Mouse (Mus musculus) kidney, embryonic 16.5 days (tissue): Measurements from ENCODE around the gene Trip10. TPM values are rescaled to one million over a fixed set of nuclear protein-coding genes. Genes with fewer than 3 reads are reported as not detected.

Experiments used
- ATAC-seq: fragments of 200-750 bp; cut with Nextera tagmentation; 2 replicates; pipeline ENCODE4 v1.8.0; 2017; ENCODE audit warnings: moderate TSS enrichment; ENCODE audit not compliant: low FRiP score, low TSS enrichment
- H3K27ac ChIP-seq: fragments of 300-500 bp; sonication (generic); 2 replicates; pipeline ENCODE4 v1.5.1; 2014; ENCODE audit warnings: low read length
- H3K27me3 ChIP-seq: fragments of 300-500 bp; sonication (generic); 2 replicates; pipeline ENCODE4 v1.6.1; 2014; ENCODE audit warnings: low read length, control low read depth, mixed read lengths; ENCODE audit not compliant: insufficient read depth
- H3K36me3 ChIP-seq: fragments of 300-500 bp; sonication (generic); 2 replicates; pipeline ENCODE4 v1.6.1; 2014; ENCODE audit warnings: low read length, control low read depth, mixed read lengths; ENCODE audit not compliant: insufficient read depth
- H3K4me1 ChIP-seq: fragments of 300-500 bp; sonication (generic); 2 replicates; pipeline ENCODE4 v1.6.1; 2014; ENCODE audit warnings: low read length, control low read depth, mixed read lengths; ENCODE audit not compliant: insufficient read depth
- H3K4me2 ChIP-seq: fragments of 300-500 bp; sonication (generic); replicated peaks from 2 replicates; pipeline ENCODE4 v1.6.1; 2014; ENCODE audit warnings: low read depth, low read length
- H3K4me3 ChIP-seq: fragments of 300-500 bp; sonication (generic); 2 replicates; pipeline ENCODE4 v1.5.1; 2014; ENCODE audit warnings: mild to moderate bottlenecking, low read length
- H3K9ac ChIP-seq: fragments of 300-500 bp; sonication (generic); replicated peaks from 2 replicates; pipeline ENCODE4 v1.6.1; 2014; ENCODE audit warnings: low read length
- H3K9me3 ChIP-seq: fragments of 300-500 bp; sonication (generic); 2 replicates; pipeline ENCODE4 v1.6.1; 2016; ENCODE audit warnings: low read length, control low read depth
- WGBS: fragments of 180-500 bp; shearing (Covaris S2); extraction: QIAGEN DNeasy Blood & Tissue Kit; methylation state at CpG from one replicate; pipeline ENCODE4 v1.1.7; 2014; 5-methylcytosine and 5-hydroxymethylcytosine counted together
- polyA plus RNA-seq: library from polyadenylated mRNA; unstranded; fragments of >200 nt; fragmentation: Nextera tagmentation; extraction: Ambion mirVana; gene quantifications from 2 replicates; pipeline ENCODE4 v1.2.1, GENCODE M21; 2015

Gene Trip10
- polyA plus RNA-seq, 1 experiment from 2014 or later: 52.6 TPM

GRCm38 (mm10) chr17:57286718-57287355, 37.6 kb downstream of the Trip10 start:
- Histone ChIP-seq H3K4me2 (no peak overlapping the region), H3K9me3 (no peaks in the 10 kb centered on the region), H3K4me1 (no peaks in the 10 kb centered on the region), H3K27ac (no peak overlapping the region), H3K27me3 (no peaks in the 10 kb centered on the region), H3K36me3 (no peaks in the 10 kb centered on the region), H3K4me3 (no peak overlapping the region), H3K9ac (no peak overlapping the region)
- ATAC-seq: no peak
- WGBS: 78% methylated on average over 8 of the region's 8 CpGs

- Histone ChIP-seq H3K4me1 (no peaks in the 10 kb centered on the region), H3K4me2 (no peak overlapping the region), H3K4me3 (no peak overlapping the region), H3K36me3 (no peaks in the 10 kb centered on the region), H3K27me3 (no peaks in the 10 kb centered on the region), H3K9ac (no peak overlapping the region), H3K27ac (no peak overlapping the region), H3K9me3 (no peaks in the 10 kb centered on the region)
- WGBS: 64% methylated on average over 5 of the region's 5 CpGs
- no peak for ATAC-seq
Observed at GRCm38 (mm10) chr17:57289252-57289651, 40.0 kb downstream of the Trip10 start.

GRCm38 (mm10) chr17:57290001-57290670, 40.9 kb downstream of the Trip10 start:
- H3K4me1 ChIP-seq: no peaks in the 10 kb centered on the region
- H3K4me3 ChIP-seq: no peak overlapping the region
- H3K9me3 ChIP-seq: no peaks in the 10 kb centered on the region
- no peak overlapping the region for H3K27ac ChIP-seq
- no peaks in the 10 kb centered on the region for H3K27me3 ChIP-seq
- H3K36me3 ChIP-seq: no peaks in the 10 kb centered on the region
- no peak for ATAC-seq
- 81% methylated on average over 9 of the region's 9 CpGs for WGBS
- no peak overlapping the region for H3K9ac ChIP-seq
- H3K4me2 ChIP-seq: no peak overlapping the region

GRCm38 (mm10) chr17:57290671-57291055, 41.4 kb downstream of the Trip10 start:
- H3K4me3 ChIP-seq: no peak overlapping the region
- H3K36me3 ChIP-seq: no peaks in the 10 kb centered on the region
- WGBS: 74% methylated on average over 7 of the region's 7 CpGs
- H3K27me3 ChIP-seq: no peaks in the 10 kb centered on the region
- H3K9ac ChIP-seq: no peak overlapping the region
- no peaks in the 10 kb centered on the region for H3K4me1 ChIP-seq
- no peak overlapping the region for H3K4me2 ChIP-seq
- ATAC-seq: no peak
- H3K9me3 ChIP-seq: no peaks in the 10 kb centered on the region
- no peak overlapping the region for H3K27ac ChIP-seq

- Histone ChIP-seq H3K4me3 (no peak overlapping the region), H3K4me1 (no peaks in the 10 kb centered on the region), H3K9me3 (no peaks in the 10 kb centered on the region), H3K36me3 (no peaks in the 10 kb centered on the region), H3K27me3 (no peaks in the 10 kb centered on the region), H3K4me2 (no peak overlapping the region), H3K9ac (no peak overlapping the region), H3K27ac (no peak overlapping the region)
- no peak for ATAC-seq
- WGBS: 91% methylated on average over 2 of the region's 2 CpGs
Observed at GRCm38 (mm10) chr17:57292302-57292701, 43.0 kb downstream of the Trip10 start.

GRCm38 (mm10) chr17:57292968-57293367, 43.7 kb downstream of the Trip10 start:
- Histone ChIP-seq H3K9ac (no peak overlapping the region), H3K4me2 (no peak overlapping the region), H3K36me3 (no peaks in the 10 kb centered on the region), H3K27me3 (no peaks in the 10 kb centered on the region), H3K4me3 (no peak overlapping the region), H3K4me1 (no peaks in the 10 kb centered on the region), H3K27ac (no peak overlapping the region), H3K9me3 (no peaks in the 10 kb centered on the region)
- ATAC-seq: no peak
- WGBS: 88% methylated on average over 9 of the region's 9 CpGs

GRCm38 (mm10) chr17:57295935-57296334, 46.7 kb downstream of the Trip10 start:
- 90% methylated on average over 9 of the region's 9 CpGs for WGBS
- Histone ChIP-seq H3K9me3 (no peaks in the 10 kb centered on the region), H3K9ac (no peak overlapping the region), H3K4me1 (no peaks in the 10 kb centered on the region), H3K36me3 (no peaks in the 10 kb centered on the region), H3K4me3 (no peak overlapping the region), H3K27ac (no peak overlapping the region), H3K27me3 (no peaks in the 10 kb centered on the region), H3K4me2 (no peak overlapping the region)
- no peak for ATAC-seq

- H3K9me3 ChIP-seq: no peaks in the 10 kb centered on the region
- no peaks in the 10 kb centered on the region for H3K36me3 ChIP-seq
- ATAC-seq: no peak
- H3K27me3 ChIP-seq: no peaks in the 10 kb centered on the region
- no peak overlapping the region for H3K9ac ChIP-seq
- no peak overlapping the region for H3K4me3 ChIP-seq
- WGBS: 73% methylated on average over 12 of the region's 12 CpGs
- H3K27ac ChIP-seq: no peak overlapping the region
- H3K4me2 ChIP-seq: no peak overlapping the region
- H3K4me1 ChIP-seq: no peaks in the 10 kb centered on the region
Observed at GRCm38 (mm10) chr17:57297040-57297439, 47.8 kb downstream of the Trip10 start.

- Histone ChIP-seq H3K36me3 (no peaks in the 10 kb centered on the region), H3K27me3 (no peaks in the 10 kb centered on the region), H3K4me2 (no peak overlapping the region), H3K4me1 (no peaks in the 10 kb centered on the region), H3K9me3 (no peaks in the 10 kb centered on the region), H3K4me3 (no peak overlapping the region), H3K9ac (no peak overlapping the region), H3K27ac (no peak overlapping the region)
- 57% methylated on average over 4 of the region's 4 CpGs for WGBS
- ATAC-seq: no peak
Observed at GRCm38 (mm10) chr17:57305593-57305992, 56.3 kb downstream of the Trip10 start.

GRCm38 (mm10) chr17:57307074-57307473, 57.8 kb downstream of the Trip10 start:
- no peak for ATAC-seq
- no peak overlapping the region for H3K9ac ChIP-seq
- H3K9me3 ChIP-seq: no peaks in the 10 kb centered on the region
- no peaks in the 10 kb centered on the region for H3K36me3 ChIP-seq
- no peaks in the 10 kb centered on the region for H3K4me1 ChIP-seq
- 84% methylated on average over 6 of the region's 6 CpGs for WGBS
- no peak overlapping the region for H3K4me3 ChIP-seq
- no peak overlapping the region for H3K4me2 ChIP-seq
- no peak overlapping the region for H3K27ac ChIP-seq
- H3K27me3 ChIP-seq: no peaks in the 10 kb centered on the region
